Mouse (Mus musculus) liver, embryonic 14.5 days (tissue): Measurements from ENCODE around the gene Lrig1. TPM values are rescaled to one million over a fixed set of nuclear protein-coding genes. Genes with fewer than 3 reads are reported as not detected.

Experiments
- ATAC-seq: fragments of 200-750 bp; cut with Nextera tagmentation; 2 replicates; pipeline ENCODE4 v1.8.0; 2017; ENCODE audit warnings: moderate number of reproducible peaks, mild to moderate bottlenecking, moderate library complexity; ENCODE audit not compliant: insufficient read depth
- DNase-seq, 3 experiments: peaks; one replicate each; pipeline ENCODE4 v3.0.0-alpha.2; 2012 to 2013; ENCODE audit warnings: low read depth in 3 of 3, low spot score in 3 of 3
- H3K27ac ChIP-seq: fragments of 300-500 bp; sonication (generic); 2 replicates; pipeline ENCODE4 v1.5.1; 2014; ENCODE audit warnings: moderate library complexity, mild to moderate bottlenecking, control low read depth, inconsistent platforms
- H3K27me3 ChIP-seq: fragments of 300-500 bp; sonication (generic); 2 replicates; pipeline ENCODE4 v1.6.1; 2014; ENCODE audit warnings: mild to moderate bottlenecking, low read length, moderate library complexity; ENCODE audit not compliant: control insufficient read depth, insufficient read depth
- H3K36me3 ChIP-seq: fragments of 300-500 bp; sonication (generic); replicated peaks from 2 replicates; pipeline ENCODE4 v1.6.1; 2014; ENCODE audit warnings: low read depth; ENCODE audit not compliant: control insufficient read depth, insufficient read depth
- H3K4me1 ChIP-seq, 2 experiments: fragments of 200-500 bp in 1 of 2; fragments of 300-500 bp in 1 of 2; sonication (generic) in 1 of 2; replicated peaks; 2 replicates each; pipeline ENCODE4 v1.6.1; 2012 to 2014; ENCODE audit warnings: antibody characterized with exemption in 1 of 2, inconsistent platforms in 1 of 2, low read length in 1 of 2; ENCODE audit not compliant: control insufficient read depth in 2 of 2, insufficient read depth in 2 of 2
- H3K4me2 ChIP-seq: fragments of 300-500 bp; sonication (generic); 2 replicates; pipeline ENCODE4 v1.6.1; 2014; ENCODE audit warnings: low read depth, mild to moderate bottlenecking, control low read depth, moderate library complexity
- H3K4me3 ChIP-seq, 2 experiments: fragments of 200-500 bp in 1 of 2; fragments of 300-500 bp in 1 of 2; sonication (generic) in 1 of 2; 2 replicates each; pipeline ENCODE4 v1.5.1; 2012 to 2014; ENCODE audit warnings: low read depth in 2 of 2, low read length in 2 of 2, mild to moderate bottlenecking in 2 of 2, control low read depth in 1 of 2, inconsistent platforms in 1 of 2, moderate library complexity in 1 of 2; ENCODE audit not compliant: insufficient read depth in 1 of 2
- H3K9ac ChIP-seq: fragments of 300-500 bp; sonication (generic); replicated peaks from 2 replicates; pipeline ENCODE4 v1.6.1; 2014; ENCODE audit warnings: mild to moderate bottlenecking, control low read depth, moderate library complexity
- H3K9me3 ChIP-seq: fragments of 300-500 bp; sonication (generic); 2 replicates; pipeline ENCODE4 v1.6.1; 2016; ENCODE audit warnings: low read length, mixed read lengths; ENCODE audit not compliant: control insufficient read depth
- CTCF ChIP-seq: IDR thresholded peaks from 2 replicates; pipeline ENCODE4 v1.5.1; 2016; ENCODE audit warnings: antibody characterized with exemption, low read depth, control low read depth
- EP300 ChIP-seq: IDR thresholded peaks from 2 replicates; pipeline ENCODE4 v1.6.1; 2016; ENCODE audit warnings: antibody characterized with exemption, low read depth
- WGBS: fragments of 180-500 bp; shearing (Covaris S2); extraction: QIAGEN DNeasy Blood & Tissue Kit; methylation state at CpG from one replicate; pipeline ENCODE4 v1.1.7; 2014; ENCODE audit not compliant: insufficient replicate concordance; 5-methylcytosine and 5-hydroxymethylcytosine counted together
- polyA plus RNA-seq, 2 experiments: library from polyadenylated mRNA; depleted of rRNA in 1 of 2; stranded (reverse) in 1 of 2; unstranded in 1 of 2; fragments of >200 nt; fragmentation: Nextera tagmentation in 1 of 2; extraction: Ambion mirVana in 1 of 2; gene quantifications; 2 replicates each; pipeline versions ENCODE4 v1.2.1 to v1.2.3; 2012 to 2014

Gene Lrig1
- polyA plus RNA-seq, 2 experiments: 2.7 to 2.8 TPM

DNA sequence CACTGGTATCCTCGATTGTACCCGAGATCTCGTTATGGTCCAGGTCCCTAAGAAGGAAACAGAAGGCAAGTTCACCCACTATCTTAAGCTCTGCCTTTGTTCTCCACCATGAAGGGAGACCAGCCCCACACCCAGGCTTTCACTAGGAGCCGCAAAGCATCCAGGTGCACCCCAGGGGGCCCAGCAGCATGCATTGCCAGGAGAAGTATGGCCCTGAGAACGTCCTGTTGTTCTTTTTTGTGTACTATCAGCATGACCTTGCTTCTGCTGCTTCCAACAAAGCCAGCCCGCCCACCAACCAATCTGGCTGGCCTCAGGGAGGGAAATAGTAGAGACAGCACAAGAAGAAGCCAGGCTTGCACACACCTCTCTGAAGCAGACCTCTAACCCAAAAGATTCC, 79.7 kb downstream of the Lrig1 start:
- DNase-seq (no peak), ATAC-seq (no peak)
- no peak overlapping the region for H3K4me2 ChIP-seq
- no peaks in the 10 kb centered on the region for H3K27me3 ChIP-seq
- no peaks in the 10 kb centered on the region for H3K9me3 ChIP-seq
- no peaks in the 10 kb centered on the region for H3K4me1 ChIP-seq
- H3K36me3 ChIP-seq: no peaks in the 10 kb centered on the region
- H3K4me3 ChIP-seq: no peak overlapping the region
- H3K27ac ChIP-seq: no peak overlapping the region
- 62% methylated on average over 6 of the region's 6 CpGs for WGBS
- H3K9ac ChIP-seq: no peak overlapping the region
- no peak for TF ChIP-seq EP300
- no peak for TF ChIP-seq CTCF

DNA sequence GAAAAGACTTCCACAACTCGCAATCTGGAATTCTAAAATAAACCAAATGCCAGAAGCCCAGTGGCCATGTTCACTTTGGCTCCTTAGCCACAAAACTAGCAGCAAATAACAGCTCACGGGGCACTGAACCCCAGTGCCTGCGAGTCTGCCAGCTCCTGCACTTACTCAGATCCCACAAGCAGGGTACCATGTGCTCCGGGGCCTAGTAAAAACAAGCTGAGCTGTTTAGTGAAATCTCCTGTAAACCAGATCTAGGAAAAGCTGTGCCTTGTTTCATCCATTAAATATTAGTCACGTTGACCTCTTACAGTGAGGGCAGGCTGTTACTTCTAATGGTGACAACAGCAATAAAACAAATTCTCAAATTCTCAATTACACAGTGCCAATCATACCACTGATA, 81.3 kb downstream of the Lrig1 start:
- no peaks in the 10 kb centered on the region for H3K36me3 ChIP-seq
- DNase-seq: no peak
- 62% methylated on average over 5 of the region's 5 CpGs for WGBS
- H3K27ac ChIP-seq: no peak overlapping the region
- H3K27me3 ChIP-seq: no peaks in the 10 kb centered on the region
- H3K4me2 ChIP-seq: no peak overlapping the region
- no peaks in the 10 kb centered on the region for H3K9me3 ChIP-seq
- H3K9ac ChIP-seq: no peak overlapping the region
- TF ChIP-seq EP300 (no peak), CTCF (no peak)
- ATAC-seq: no peak
- H3K4me3 ChIP-seq: no peak overlapping the region
- no peaks in the 10 kb centered on the region for H3K4me1 ChIP-seq

DNA sequence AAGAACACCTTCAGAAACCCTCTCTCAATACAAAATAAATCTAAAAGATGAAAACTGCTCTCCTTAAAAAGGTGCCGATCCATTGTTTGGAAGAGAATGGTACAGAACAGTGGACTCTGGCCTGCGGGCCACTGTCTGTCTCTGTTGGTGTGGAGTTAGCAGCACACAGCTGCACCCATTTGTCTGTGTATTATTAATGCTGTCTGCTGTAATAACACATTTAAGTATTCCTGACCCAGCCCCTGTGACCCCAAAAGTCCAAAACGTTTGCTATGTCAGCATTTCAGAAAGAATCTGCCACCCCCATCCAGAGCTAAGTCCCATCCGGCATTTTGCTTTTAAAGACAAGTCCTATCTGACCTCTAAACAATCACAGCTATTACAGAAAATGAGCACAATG, 84.0 kb downstream of the Lrig1 start:
- no peaks in the 10 kb centered on the region for H3K36me3 ChIP-seq
- H3K27ac ChIP-seq: no peak overlapping the region
- DNase-seq (no peak), ATAC-seq (no peak)
- H3K9ac ChIP-seq: no peak overlapping the region
- H3K27me3 ChIP-seq: no peaks in the 10 kb centered on the region
- 66% methylated on average over 4 of the region's 4 CpGs for WGBS
- no peaks in the 10 kb centered on the region for H3K9me3 ChIP-seq
- H3K4me1 ChIP-seq: no peaks in the 10 kb centered on the region
- no peak overlapping the region for H3K4me3 ChIP-seq
- H3K4me2 ChIP-seq: no peak overlapping the region
- TF ChIP-seq CTCF (no peak), EP300 (no peak)

DNA sequence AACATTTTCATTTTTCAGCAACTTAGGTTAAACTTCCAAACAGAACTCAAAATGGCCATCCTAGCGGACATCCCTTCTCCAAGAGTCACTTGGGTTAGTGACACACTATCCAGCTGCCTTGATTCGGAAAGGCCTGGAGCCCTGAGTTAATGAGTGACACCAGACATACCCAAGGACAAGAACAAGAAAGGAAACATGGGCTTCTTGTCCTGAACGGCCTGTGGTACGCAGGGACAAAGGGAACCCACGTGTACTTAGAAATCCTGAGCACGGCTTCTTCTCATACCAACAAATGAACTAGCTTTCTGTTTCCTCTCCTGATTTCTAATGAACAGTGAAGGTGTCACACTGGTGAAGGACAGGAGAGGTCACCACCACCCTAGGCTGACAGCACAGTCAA, 85.6 kb downstream of the Lrig1 start:
- no peaks in the 10 kb centered on the region for H3K27me3 ChIP-seq
- TF ChIP-seq CTCF (no peak), EP300 (no peak)
- H3K9ac ChIP-seq: no peak overlapping the region
- no peaks in the 10 kb centered on the region for H3K4me1 ChIP-seq
- H3K4me3 ChIP-seq: no peak overlapping the region
- no peaks in the 10 kb centered on the region for H3K9me3 ChIP-seq
- H3K4me2 ChIP-seq: no peak overlapping the region
- no peak overlapping the region for H3K27ac ChIP-seq
- ATAC-seq: no peak
- DNase-seq: no peak
- H3K36me3 ChIP-seq: no peaks in the 10 kb centered on the region
- 70% methylated on average over 6 of the region's 6 CpGs for WGBS

GRCm38 (mm10) chr6:94613235-94613895, 86.6 kb downstream of the Lrig1 start:
- Histone ChIP-seq H3K27me3 (no peaks in the 10 kb centered on the region), H3K4me3 (no peak overlapping the region), H3K9ac (no peak overlapping the region), H3K4me1 (no peaks in the 10 kb centered on the region), H3K36me3 (no peaks in the 10 kb centered on the region), H3K9me3 (no peaks in the 10 kb centered on the region), H3K4me2 (no peak overlapping the region), H3K27ac (no peak overlapping the region)
- TF ChIP-seq CTCF: no peak
- TF ChIP-seq EP300: no peak
- WGBS: 65% methylated on average over 6 of the region's 6 CpGs
- DNase-seq: no peak
- no peak for ATAC-seq

DNA sequence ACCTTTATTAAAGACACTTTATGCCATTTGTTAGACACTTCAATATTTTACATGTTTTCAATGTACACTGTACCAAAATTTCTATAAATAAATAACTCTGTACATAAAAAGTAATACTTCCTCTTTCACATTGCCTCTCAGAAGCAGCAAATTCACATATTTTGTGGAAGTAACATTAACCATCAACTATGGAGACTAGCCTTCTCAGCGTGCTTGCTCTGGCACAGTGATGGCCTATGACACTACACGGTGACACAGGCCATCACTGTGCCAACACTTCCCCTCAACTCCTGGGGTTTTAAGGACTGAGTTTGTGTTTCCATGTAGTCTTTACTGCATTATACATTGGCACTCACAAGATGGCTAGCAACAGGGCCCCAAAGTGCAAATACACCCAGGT, 95.4 kb downstream of the Lrig1 start:
- Histone ChIP-seq H3K4me2 (no peak overlapping the region), H3K4me3 (no peak overlapping the region), H3K27me3 (no peaks in the 10 kb centered on the region), H3K36me3 (no peaks in the 10 kb centered on the region), H3K4me1 (no peaks in the 10 kb centered on the region), H3K9ac (no peak overlapping the region), H3K9me3 (no peaks in the 10 kb centered on the region), H3K27ac (no peak overlapping the region)
- ATAC-seq (no peak), DNase-seq (no peak)
- WGBS: 67% methylated on average over 2 of the region's 2 CpGs
- TF ChIP-seq CTCF (no peak), EP300 (no peak)
